Mouse (Mus musculus) monocyte, adult 5-6 weeks (primary cell): Measurements from ENCODE around the gene Acox2. TPM values are rescaled to one million over a fixed set of nuclear protein-coding genes. Genes with fewer than 3 reads are reported as not detected.

Experiments used
- ATAC-seq: fragments of 153-309, 156-312 bp; replicated peaks from 2 replicates; pipeline ENCODE4 v1.8.0; 2017; ENCODE audit warnings: mild to moderate bottlenecking; ENCODE audit not compliant: low TSS enrichment, insufficient number of reproducible peaks, severe bottlenecking, poor library complexity, low FRiP score
- total RNA-seq: library from RNA; stranded (forward); fragments of 200-1000, 200-491, 200-594 nt; gene quantifications from 3 replicates; pipeline ENCODE4 v1.2.3, GENCODE M21; 2017

Acox2 gene
- total RNA-seq, 1 experiment from 2014 or later = not detected

GRCm38 (mm10) chr14:8251330-8251885 lies 7.7 kb downstream of the Acox2 start:
- ATAC-seq = no peak

- no peak for ATAC-seq
Measured at GRCm38 (mm10) chr14:8250141-8250871, 8.8 kb downstream of the Acox2 start.

- ATAC-seq = no peak
Measured at GRCm38 (mm10) chr14:8249206-8249605, 9.9 kb downstream of the Acox2 start.

GRCm38 (mm10) chr14:8246878-8247277 lies 12.3 kb downstream of the Acox2 start:
- no peak for ATAC-seq

- no peak for ATAC-seq
Measured at GRCm38 (mm10) chr14:8244211-8244611, 14.9 kb downstream of the Acox2 start.

GRCm38 (mm10) chr14:8243136-8243888 lies 15.8 kb downstream of the Acox2 start:
- no peak for ATAC-seq

GRCm38 (mm10) chr14:8242388-8242920 lies 16.7 kb downstream of the Acox2 start:
- ATAC-seq = no peak

- no peak for ATAC-seq
Measured at GRCm38 (mm10) chr14:8241816-8242215, 17.3 kb downstream of the Acox2 start.

GRCm38 (mm10) chr14:8233252-8233651 lies 25.9 kb downstream of the Acox2 start:
- no peak for ATAC-seq

GRCm38 (mm10) chr14:8232155-8232910 lies 26.8 kb downstream of the Acox2 start:
- no peak for ATAC-seq

GRCm38 (mm10) chr14:8229367-8230019 lies 29.7 kb downstream of the Acox2 start:
- ATAC-seq = no peak

- no peak for ATAC-seq
Measured at GRCm38 (mm10) chr14:8224805-8225204, 34.3 kb downstream of the Acox2 start.

- ATAC-seq = peak; percentile 69
Measured at GRCm38 (mm10) chr14:8223506-8224293, 35.5 kb downstream of the Acox2 start.

- ATAC-seq = no peak
Measured at GRCm38 (mm10) chr14:8222561-8222960, 36.6 kb downstream of the Acox2 start.

- no peak for ATAC-seq
Measured at GRCm38 (mm10) chr14:8220912-8221311, 38.2 kb downstream of the Acox2 start.

- ATAC-seq = no peak
Measured at GRCm38 (mm10) chr14:8220306-8220705, 38.8 kb downstream of the Acox2 start.

GRCm38 (mm10) chr14:8219876-8220275 lies 39.3 kb downstream of the Acox2 start:
- ATAC-seq = no peak
